11 mouse cellular contexts compared by ENCODE assay signal in the genomic region with DNA sequence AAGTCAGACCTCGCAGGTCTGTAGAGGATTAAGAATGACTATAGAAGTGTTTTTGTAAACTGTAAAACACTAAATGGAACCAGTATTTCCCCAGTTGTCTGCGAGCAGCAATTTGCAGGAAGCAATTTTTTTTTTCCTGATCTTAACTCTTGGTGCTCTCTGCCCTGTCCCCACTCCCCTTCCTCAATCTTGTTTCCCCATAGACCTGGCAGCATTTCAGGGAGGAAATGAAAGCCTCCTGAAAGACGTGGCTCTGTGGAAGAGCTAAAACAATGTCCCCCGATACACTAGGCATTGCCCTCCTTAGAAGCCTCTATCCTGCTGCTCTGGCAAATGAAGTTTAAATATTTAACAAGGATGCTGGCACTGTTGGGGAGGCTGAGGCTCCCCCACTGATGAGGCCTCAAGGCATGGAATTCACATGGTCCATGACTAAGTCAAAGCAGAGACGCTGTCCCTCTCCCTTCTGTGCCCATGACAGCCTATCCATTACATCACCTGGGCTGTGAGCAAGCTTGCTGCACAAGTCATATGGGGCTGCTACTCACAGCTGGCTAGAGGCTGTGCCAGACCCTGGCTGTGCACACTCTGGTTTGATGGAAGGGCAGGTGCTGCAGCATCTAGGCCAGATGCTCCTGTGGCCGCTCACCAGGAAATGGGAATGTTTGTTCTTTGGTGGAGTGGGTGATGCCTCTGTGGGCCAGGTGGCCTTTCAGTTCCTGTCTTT. TPM values are rescaled to one million over a fixed set of nuclear protein-coding genes. Genes with fewer than 3 reads are reported as not detected.
DNase-seq lines count a peak whose midpoint lies in the region; ATAC-seq and TF ChIP-seq lines count a peak whose summit lies in the region.
"Had no signal": no experiment of that assay in that cellular context is flagged by ENCODE, and none has a peak within 500 bp of the region (broad histone marks: within the 10 kb centered on the region; RNA-seq: fewer than 3 reads in every experiment).

No protein-coding gene starts in this region.

- peak; percentile 28; the same call in 1 of the 2 replicates for ATAC-seq in intestine, postnatal 0 days
- ATAC-seq in intestine, embryonic 16.5 days, result no peak
- peak; percentile 80 for ATAC-seq in embryonic facial prominence, embryonic 15.5 days (ENCODE audit: insufficient number of reproducible peaks, low FRiP score, low TSS enrichment, low read depth)
- peak; percentile 85 for ATAC-seq in neural tube, embryonic 13.5 days (ENCODE audit: low read depth)

- no peaks in the 10 kb centered on the region for H3K27me3 ChIP-seq in intestine, postnatal 0 days (replicated peaks; ENCODE audit: control insufficient read depth, insufficient read depth, low read length)
- H3K27me3 ChIP-seq in intestine, embryonic 16.5 days (replicated peaks; ENCODE audit: control insufficient read depth, insufficient read depth, low read length), result no peaks in the 10 kb centered on the region
- no peaks in the 10 kb centered on the region for H3K27me3 ChIP-seq in embryonic facial prominence, embryonic 15.5 days
- H3K27me3 ChIP-seq in neural tube, embryonic 13.5 days, result peaks cover 3% of the 10 kb centered on the region; the same call in 1 of the 2 replicates
- H3K27me3 ChIP-seq in heart, adult 2 months (ENCODE audit: control insufficient read depth, insufficient read depth, low read length), result no peaks in the 10 kb centered on the region

- peak; percentile 59 for DNase-seq in brain, embryonic 14.5 days (ENCODE audit: low read depth)
- DNase-seq in heart, adult 2 months, result no peak
- no peak for DNase-seq in left cerebral cortex, postnatal 25 days (ENCODE audit: low spot score in 2 of 2)
- DNase-seq in spleen, postnatal 4 days (ENCODE audit: low spot score in 2 of 2), result no peak
- DNase-seq: cerebellum, postnatal 25 days; heart, postnatal 10 days; kidney, adult 8-10 months had no signal

- intact Hi-C loops in heart, adult 2 months (cut with DNase I), result no loop called here
- intact Hi-C loops in left cerebral cortex, postnatal 25 days (cut with DNase I), result no loop called here

- peaks cover 3% of the 10 kb centered on the region; the same call in 1 of the 2 replicates for H3K9me3 ChIP-seq in intestine, postnatal 0 days (ENCODE audit: control insufficient read depth)
- 0 out of 2 replicates have a peak, but pooled peaks cover 3% of the 10 kb centered on the region for H3K9me3 ChIP-seq in intestine, embryonic 16.5 days (ENCODE audit: control insufficient read depth, low read length)
- H3K9me3 ChIP-seq in embryonic facial prominence, embryonic 15.5 days (replicated peaks), result no peaks in the 10 kb centered on the region
- H3K9me3 ChIP-seq in neural tube, embryonic 13.5 days, result no peaks in the 10 kb centered on the region

- H3K9ac ChIP-seq in intestine, postnatal 0 days (ENCODE audit: low read depth, low read length), result no peak overlapping the region
- H3K9ac ChIP-seq in intestine, embryonic 16.5 days (ENCODE audit: low read depth, low read length), result no peak overlapping the region
- no peak overlapping the region for H3K9ac ChIP-seq in embryonic facial prominence, embryonic 15.5 days
- no peak overlapping the region for H3K9ac ChIP-seq in neural tube, embryonic 13.5 days
- H3K9ac ChIP-seq in heart, adult 2 months (ENCODE audit: low read depth, low read length), result no peak overlapping the region

- TF ChIP-seq CTCF in intestine, postnatal 0 days (IDR thresholded peaks at IDR 0.05; ENCODE audit: low read depth), result no peak
- TF ChIP-seq CTCF in brain, embryonic 14.5 days (IDR thresholded peaks at IDR 0.05; ENCODE audit: borderline replicate concordance, extremely low read depth, insufficient read depth, insufficient read length), result no peak
- TF ChIP-seq CTCF in heart, adult 2 months (IDR thresholded peaks at IDR 0.05), result no peak

- no peak for TF ChIP-seq EP300 in heart, adult 2 months (IDR thresholded peaks at IDR 0.05; ENCODE audit: insufficient read depth, low read depth, low read length)

- H3K36me3 ChIP-seq in intestine, postnatal 0 days (ENCODE audit: control insufficient read depth, insufficient read depth), result no peaks in the 10 kb centered on the region
- H3K36me3 ChIP-seq in intestine, embryonic 16.5 days (ENCODE audit: control insufficient read depth, insufficient read depth, low read length), result no peaks in the 10 kb centered on the region
- H3K36me3 ChIP-seq in embryonic facial prominence, embryonic 15.5 days, result no peaks in the 10 kb centered on the region
- no peaks in the 10 kb centered on the region for H3K36me3 ChIP-seq in neural tube, embryonic 13.5 days
- no peaks in the 10 kb centered on the region for H3K36me3 ChIP-seq in heart, adult 2 months (ENCODE audit: control insufficient read depth, insufficient read depth, low read length)

- no peak overlapping the region for H3K27ac ChIP-seq in intestine, postnatal 0 days (ENCODE audit: low read depth, low read length)
- H3K27ac ChIP-seq in intestine, embryonic 16.5 days (ENCODE audit: low read length), result no peak overlapping the region
- peak overlapping the region; percentile 13; the same call in 1 of the 2 replicates for H3K27ac ChIP-seq in embryonic facial prominence, embryonic 15.5 days (replicated peaks)
- no peak overlapping the region for H3K27ac ChIP-seq in neural tube, embryonic 13.5 days (replicated peaks)
- H3K27ac ChIP-seq in heart, adult 2 months, result no peak overlapping the region

- H3K79me2 ChIP-seq in heart, adult 2 months (replicated peaks; ENCODE audit: control insufficient read depth, insufficient read depth, low read length), result no peaks in the 10 kb centered on the region

- H3K4me2 ChIP-seq in intestine, postnatal 0 days (replicated peaks; ENCODE audit: low read depth), result no peak overlapping the region
- no peak overlapping the region for H3K4me2 ChIP-seq in intestine, embryonic 16.5 days (ENCODE audit: low read depth, low read length)
- H3K4me2 ChIP-seq in embryonic facial prominence, embryonic 15.5 days (replicated peaks), result no peak overlapping the region
- H3K4me2 ChIP-seq in neural tube, embryonic 13.5 days, result no peak overlapping the region

- H3K4me3 ChIP-seq in intestine, postnatal 0 days (ENCODE audit: low read depth, low read length), result no peak overlapping the region
- H3K4me3 ChIP-seq in intestine, embryonic 16.5 days (ENCODE audit: low read length), result no peak overlapping the region
- H3K4me3 ChIP-seq in embryonic facial prominence, embryonic 15.5 days (replicated peaks), result no peak overlapping the region
- no peak overlapping the region for H3K4me3 ChIP-seq in neural tube, embryonic 13.5 days
- H3K4me3 ChIP-seq in heart, adult 2 months, result no peak overlapping the region

- WGBS in intestine, postnatal 0 days, result 39% methylated on average over 6 of the region's 6 CpGs
- WGBS in intestine, embryonic 16.5 days, result 33% methylated on average over 6 of the region's 6 CpGs
- 24% methylated on average over 6 of the region's 6 CpGs for WGBS in embryonic facial prominence, embryonic 15.5 days
- 51% methylated on average over 6 of the region's 6 CpGs for WGBS in neural tube, embryonic 13.5 days
- WGBS in heart, adult 2 months, result 28% methylated on average over 6 of the region's 6 CpGs

- no peak for TF ChIP-seq POLR2A in brain, embryonic 14.5 days (IDR thresholded peaks at IDR 0.05; ENCODE audit: borderline replicate concordance, extremely low read depth, insufficient read depth, insufficient read length, poor library complexity, severe bottlenecking)
- TF ChIP-seq POLR2A in heart, adult 2 months (IDR thresholded peaks at IDR 0.05; ENCODE audit: insufficient read depth, low read depth, low read length), result no peak

- no peaks in the 10 kb centered on the region for H3K4me1 ChIP-seq in intestine, postnatal 0 days (replicated peaks; ENCODE audit: control insufficient read depth, insufficient read depth, low read length)
- 0 out of 2 replicates have a peak, but pooled peaks cover 2% of the 10 kb centered on the region for H3K4me1 ChIP-seq in intestine, embryonic 16.5 days (ENCODE audit: control insufficient read depth, insufficient read depth, low read length)
- 0 out of 2 replicates have a peak, but pooled peaks cover 5% of the 10 kb centered on the region for H3K4me1 ChIP-seq in embryonic facial prominence, embryonic 15.5 days
- peaks cover 7% of the 10 kb centered on the region; the same call in 1 of the 2 replicates for H3K4me1 ChIP-seq in neural tube, embryonic 13.5 days (replicated peaks)
- H3K4me1 ChIP-seq in heart, adult 2 months (ENCODE audit: control insufficient read depth, insufficient read depth, low read length), result peaks cover 1% of the 10 kb centered on the region

RNA-seq across cellular contexts. Expression of a gene that starts 43.8 kb away (rescaled TPM):
- polyA plus RNA-seq in intestine, postnatal 0 days (2015; fragmentation: Nextera tagmentation; extraction: Ambion mirVana), result 9.7 and 11.1 TPM in 2 replicates
- polyA plus RNA-seq in intestine, embryonic 16.5 days (2015; fragmentation: Nextera tagmentation; extraction: Ambion mirVana), result 11.4 and 14.6 TPM in 2 replicates
- polyA plus RNA-seq in brain, embryonic 14.5 days (2012; rRNA removed), result 9.3 and 9.9 TPM in 2 replicates
- 9.7 and 11.3 TPM in 2 replicates for polyA plus RNA-seq in embryonic facial prominence, embryonic 15.5 days (2015; fragmentation: Nextera tagmentation; extraction: Ambion mirVana)
- polyA plus RNA-seq in neural tube, embryonic 13.5 days (2015; fragmentation: Nextera tagmentation; extraction: Ambion mirVana), result 5.5 TPM in 2 replicates
- 10 to 100 TPM; 19.2 to 20.9 TPM for total RNA-seq in heart, adult 2 months (2021)
- 11.7 and 13.4 TPM in 2 replicates for polyA plus RNA-seq in heart, adult 2 months (2012; rRNA removed)
- total RNA-seq in left cerebral cortex, postnatal 25 days (2021), result 10 to 100 TPM; 14.1 to 14.3 TPM
